Mouse (Mus musculus) liver, postnatal 0 days (tissue): Measurements from ENCODE around the gene Vmn1r21. TPM values are rescaled to one million over a fixed set of nuclear protein-coding genes. Genes with fewer than 3 reads are reported as not detected.

Source experiments
- ATAC-seq: fragments of 200-750 bp; cut with Nextera tagmentation; 2 replicates; pipeline ENCODE4 v1.8.0; 2017; ENCODE audit warnings: mild to moderate bottlenecking, moderate library complexity
- DNase-seq: peaks from one replicate; pipeline ENCODE4 v3.0.0-alpha.2; 2016
- H3K27ac ChIP-seq: fragments of 300-500 bp; sonication (generic); 2 replicates; pipeline ENCODE4 v1.5.1; 2014; ENCODE audit warnings: antibody characterized with exemption, moderate library complexity, mild to moderate bottlenecking, low read depth
- H3K27me3 ChIP-seq: fragments of 300-500 bp; sonication (generic); 2 replicates; pipeline ENCODE4 v1.6.1; 2014; ENCODE audit warnings: low read length, control low read depth, mixed read lengths; ENCODE audit not compliant: insufficient read depth
- H3K36me3 ChIP-seq: fragments of 300-500 bp; sonication (generic); replicated peaks from 2 replicates; pipeline ENCODE4 v1.6.1; 2014; ENCODE audit warnings: mild to moderate bottlenecking, control low read depth, low read length, moderate library complexity, mixed read lengths; ENCODE audit not compliant: insufficient read depth
- H3K4me1 ChIP-seq: fragments of 300-500 bp; sonication (generic); 2 replicates; pipeline ENCODE4 v1.6.1; 2014; ENCODE audit warnings: antibody characterized with exemption, mild to moderate bottlenecking, control low read depth; ENCODE audit not compliant: insufficient read depth
- H3K4me2 ChIP-seq: fragments of 300-500 bp; sonication (generic); 2 replicates; pipeline ENCODE4 v1.6.1; 2014; ENCODE audit warnings: low read depth, mild to moderate bottlenecking, low read length, moderate library complexity, mixed read lengths
- H3K4me3 ChIP-seq: fragments of 300-500 bp; sonication (generic); 2 replicates; pipeline ENCODE4 v1.5.1; 2014; ENCODE audit warnings: low read depth, low read length
- H3K9ac ChIP-seq: fragments of 300-500 bp; sonication (generic); replicated peaks from 2 replicates; pipeline ENCODE4 v1.6.1; 2014; ENCODE audit warnings: mild to moderate bottlenecking, moderate library complexity
- H3K9me3 ChIP-seq: fragments of 300-500 bp; sonication (generic); 2 replicates; pipeline ENCODE4 v1.6.1; 2016; ENCODE audit warnings: mild to moderate bottlenecking, control low read depth, low read length, mixed read lengths
- CTCF ChIP-seq: sonication (generic); IDR thresholded peaks from 2 replicates; pipeline ENCODE4 v1.5.1; 2016; ENCODE audit warnings: antibody characterized with exemption, low read depth
- EP300 ChIP-seq: IDR thresholded peaks from 2 replicates; pipeline ENCODE4 v1.6.1; 2016; ENCODE audit warnings: antibody characterized with exemption, low read depth, mild to moderate bottlenecking
- WGBS: fragments of 180-500 bp; shearing (Covaris S2); extraction: QIAGEN DNeasy Blood & Tissue Kit; methylation state at CpG from one replicate; pipeline ENCODE4 v1.1.7; 2014; ENCODE audit not compliant: insufficient replicate concordance; 5-methylcytosine and 5-hydroxymethylcytosine counted together
- polyA plus RNA-seq: library from polyadenylated mRNA; unstranded; fragments of >200 nt; fragmentation: Nextera tagmentation; extraction: Ambion mirVana; gene quantifications from 2 replicates; pipeline ENCODE4 v1.2.1, GENCODE M21; 2015

Gene Vmn1r21
- polyA plus RNA-seq, 1 experiment from 2014 or later = not detected

DNA sequence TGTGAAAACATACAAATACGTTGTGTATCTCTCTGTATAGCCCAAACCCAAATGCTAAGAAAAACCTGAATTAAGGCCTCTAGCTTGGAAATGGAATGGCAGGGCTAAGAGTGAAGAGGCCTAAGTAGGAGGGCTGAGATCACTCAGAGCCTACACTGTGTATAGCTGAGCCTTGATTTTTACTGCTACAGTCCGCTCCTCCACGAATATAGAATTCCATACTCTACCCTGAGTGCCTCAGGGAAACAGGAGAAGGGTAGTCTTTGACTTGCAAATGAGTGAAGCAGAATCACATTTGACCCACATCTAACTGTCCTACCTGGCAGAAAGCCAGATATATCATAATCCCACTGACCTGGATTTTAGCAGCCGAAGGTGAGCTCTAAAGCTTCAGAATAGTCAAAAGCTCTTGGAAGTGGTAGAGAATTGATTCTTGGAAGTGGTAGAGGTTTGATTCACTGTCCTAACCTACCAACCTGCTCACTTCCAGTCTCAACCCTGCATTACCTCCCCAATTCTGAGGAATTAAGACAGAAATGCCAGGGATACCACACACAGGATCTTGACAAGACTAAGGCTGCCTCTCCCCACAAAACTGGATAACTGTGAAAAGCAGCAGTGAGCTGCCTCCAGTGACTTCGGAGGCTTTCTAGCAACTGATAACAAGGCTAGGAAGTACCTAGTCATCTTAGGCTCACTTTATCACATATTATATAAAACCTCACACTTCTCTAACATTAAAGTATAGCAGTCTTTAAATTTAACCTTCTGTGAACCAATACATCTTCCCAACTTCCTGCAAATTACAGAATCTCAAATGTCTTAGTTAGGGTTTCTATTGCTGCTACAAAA is 44.7 kb downstream of the Vmn1r21 start:
- TF ChIP-seq CTCF (no peak), EP300 (no peak)
- 86% methylated on average over 5 of the region's 5 CpGs for WGBS

DNA sequence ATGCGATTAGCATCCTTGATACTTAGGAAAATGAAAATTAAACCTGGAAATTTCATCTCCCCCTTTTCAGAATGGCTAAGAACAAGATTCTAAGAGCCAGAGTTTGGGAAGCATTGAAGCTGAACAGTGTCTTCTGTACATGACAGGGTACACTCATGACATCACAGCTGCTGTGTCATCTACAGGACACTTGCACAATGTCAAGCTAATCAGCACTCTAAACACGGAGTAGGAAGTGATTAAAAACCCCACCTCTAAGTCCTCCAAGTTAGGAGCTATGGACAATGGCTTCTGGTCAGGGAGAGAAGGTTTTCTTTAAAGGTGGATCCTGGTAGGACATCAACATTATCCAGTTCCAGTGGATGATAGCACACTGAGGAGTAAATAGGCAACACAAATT is 47.0 kb downstream of the Vmn1r21 start:
- Histone ChIP-seq H3K36me3 (no peaks in the 10 kb centered on the region; the same call in 1 of the 2 replicates), H3K4me2 (no peak overlapping the region), H3K9me3 (no peaks in the 10 kb centered on the region), H3K9ac (no peak overlapping the region), H3K4me3 (no peak overlapping the region), H3K27ac (no peak overlapping the region), H3K27me3 (no peaks in the 10 kb centered on the region), H3K4me1 (0 out of 2 replicates have a peak, but pooled peaks cover 4% of the 10 kb centered on the region)
- WGBS = 56% methylated on average over 2 of the region's 2 CpGs
- ATAC-seq (no peak), DNase-seq (no peak)
- no peak for TF ChIP-seq EP300
- TF ChIP-seq CTCF = no peak

More for the DNA sequence above, 44.7 kb downstream of the Vmn1r21 start:
- no peak overlapping the region for H3K4me2 ChIP-seq
- H3K36me3 ChIP-seq = no peaks in the 10 kb centered on the region; the same call in 1 of the 2 replicates
- H3K9ac ChIP-seq = no peak overlapping the region
- H3K4me1 ChIP-seq = 0 out of 2 replicates have a peak, but pooled peaks cover 4% of the 10 kb centered on the region
- DNase-seq = no peak
- H3K27ac ChIP-seq = no peak overlapping the region
- H3K27me3 ChIP-seq = no peaks in the 10 kb centered on the region
- 0 out of 2 replicates have a peak, but pooled peaks cover 7% of the 10 kb centered on the region for H3K9me3 ChIP-seq
- ATAC-seq = no peak
- H3K4me3 ChIP-seq = no peak overlapping the region

DNA sequence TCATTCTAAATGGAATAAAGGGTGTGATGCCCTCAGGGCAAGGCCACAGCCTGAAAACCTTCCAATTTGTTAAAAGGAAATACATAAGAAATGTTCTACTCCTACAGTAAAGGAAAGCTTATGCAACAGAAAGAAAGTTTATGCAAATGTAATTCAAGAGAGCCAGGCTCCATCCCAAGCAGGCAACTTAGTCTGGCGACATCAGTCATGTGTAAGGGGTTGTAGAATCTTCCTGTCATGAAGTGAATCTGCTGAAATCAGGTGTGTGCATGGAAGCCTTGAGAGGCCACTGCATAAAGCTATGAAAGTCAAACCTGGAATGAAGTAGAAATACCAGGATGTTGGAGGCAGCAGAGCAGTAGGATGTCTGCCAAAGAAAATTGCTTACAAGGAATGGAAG is 51.2 kb downstream of the Vmn1r21 start:
- ATAC-seq (no peak), DNase-seq (no peak)
- H3K36me3 ChIP-seq = no peaks in the 10 kb centered on the region
- WGBS = 91% methylated on average over 1 of the region's 1 CpGs
- H3K9ac ChIP-seq = no peak overlapping the region
- H3K4me2 ChIP-seq = no peak overlapping the region
- no peaks in the 10 kb centered on the region for H3K4me1 ChIP-seq
- no peak overlapping the region for H3K4me3 ChIP-seq
- H3K27me3 ChIP-seq = no peaks in the 10 kb centered on the region
- no peak for TF ChIP-seq CTCF
- no peak for TF ChIP-seq EP300
- no peaks in the 10 kb centered on the region for H3K9me3 ChIP-seq
- no peak overlapping the region for H3K27ac ChIP-seq

DNA sequence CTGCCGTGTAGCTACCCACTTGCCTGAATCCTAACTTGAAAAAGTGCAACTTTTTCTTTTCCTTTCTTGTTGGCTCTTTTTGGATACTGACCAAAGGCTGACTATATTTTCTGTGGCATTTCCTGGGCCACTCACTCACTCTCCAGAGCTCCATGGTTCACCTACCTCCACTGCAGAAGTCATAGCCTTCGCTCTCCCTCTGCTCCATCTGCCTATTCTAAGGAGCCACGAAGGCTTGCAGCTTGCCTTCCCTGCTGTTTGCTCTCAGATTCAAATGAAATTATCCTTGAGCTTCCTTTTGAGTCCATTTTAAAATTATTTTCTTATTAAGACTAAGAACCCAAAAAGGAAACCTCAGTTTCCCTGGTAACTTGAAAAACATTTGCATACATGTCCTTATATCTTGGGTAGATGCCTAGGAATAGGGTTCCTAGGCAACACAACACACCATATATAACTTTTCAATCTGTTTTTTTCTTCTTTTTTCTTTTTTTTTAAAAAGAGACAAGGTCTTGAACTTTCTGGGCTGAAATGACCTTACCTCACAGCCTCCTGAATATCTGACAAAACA is 53.2 kb downstream of the Vmn1r21 start:
- H3K27me3 ChIP-seq = no peaks in the 10 kb centered on the region
- no peak overlapping the region for H3K9ac ChIP-seq
- DNase-seq = no peak
- no peak for TF ChIP-seq EP300
- TF ChIP-seq CTCF = no peak
- H3K36me3 ChIP-seq = no peaks in the 10 kb centered on the region
- H3K4me2 ChIP-seq = no peak overlapping the region
- WGBS = 95% methylated on average over 3 of the region's 3 CpGs
- H3K9me3 ChIP-seq = no peaks in the 10 kb centered on the region
- H3K4me3 ChIP-seq = no peak overlapping the region
- ATAC-seq = no peak
- H3K4me1 ChIP-seq = no peaks in the 10 kb centered on the region
- no peak overlapping the region for H3K27ac ChIP-seq

DNA sequence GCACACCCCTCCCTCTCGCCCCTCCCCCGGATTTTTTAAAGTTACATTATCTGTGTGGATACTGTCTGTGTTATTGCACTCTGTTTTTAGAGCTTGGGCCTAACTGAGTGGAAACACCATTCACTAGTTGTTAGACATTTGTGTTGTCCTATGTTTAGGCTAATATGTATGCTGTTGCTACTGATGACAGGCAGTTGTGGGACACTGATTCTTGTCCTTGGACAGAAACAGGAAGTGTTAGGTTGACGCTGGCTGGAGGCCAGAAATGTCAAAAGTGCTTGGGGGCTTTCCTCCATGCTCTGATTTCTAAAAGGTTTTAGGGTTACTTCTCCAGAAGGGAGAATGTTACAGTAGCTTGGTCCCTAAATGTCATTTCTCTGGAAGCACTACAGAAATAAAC is 54.3 kb downstream of the Vmn1r21 start:
- DNase-seq = no peak
- TF ChIP-seq CTCF (no peak), EP300 (no peak)
- Histone ChIP-seq H3K9ac (no peak overlapping the region), H3K27ac (no peak overlapping the region), H3K4me1 (no peaks in the 10 kb centered on the region), H3K27me3 (no peaks in the 10 kb centered on the region), H3K4me2 (no peak overlapping the region), H3K4me3 (no peak overlapping the region), H3K9me3 (no peaks in the 10 kb centered on the region), H3K36me3 (no peaks in the 10 kb centered on the region)
- ATAC-seq = no peak
- 46% methylated on average over 3 of the region's 3 CpGs for whole genome bisulfite sequencing

Other genes with a start within 250 kb of the Vmn1r21 start
- gene Pyurf, start 158.3 kb downstream of the Vmn1r21 start, polyA plus RNA-seq = 12.3 TPM in 2 replicates
- gene Lancl2, start 147.8 kb downstream of the Vmn1r21 start, polyA plus RNA-seq = 6.4 and 8.0 TPM in 2 replicates
- gene Vopp1, start 25.2 kb downstream of the Vmn1r21 start, polyA plus RNA-seq = 21.1 and 22.1 TPM in 2 replicates
- not detected in 2 replicates for gene Vmn1r22, start 57.7 kb upstream of the Vmn1r21 start, polyA plus RNA-seq
- gene Vmn1r23, start 76.5 kb upstream of the Vmn1r21 start, polyA plus RNA-seq = not detected in 2 replicates
- gene Vmn1r24, start 111.2 kb upstream of the Vmn1r21 start, polyA plus RNA-seq = not detected in 2 replicates
- gene Vmn1r25, start 130.5 kb upstream of the Vmn1r21 start, polyA plus RNA-seq = not detected in 2 replicates
- not detected in 2 replicates for gene Vmn1r26, start 164.8 kb upstream of the Vmn1r21 start, polyA plus RNA-seq